Mouse (Mus musculus) layer of hippocampus, postnatal 25 days (tissue): ENCODE measurements around the gene Lsg1. TPM values are rescaled to one million over a fixed set of nuclear protein-coding genes. Genes with fewer than 3 reads are reported as not detected.
A peak's percentile ranks its signal among the peaks of the same experiment; 100 is the strongest.

Experiments
- DNase-seq, 2 experiments: peaks; one replicate each; pipeline ENCODE4 v3.0.0; 2022; ENCODE audit warnings: mixed read lengths in 2 of 2, low spot score in 1 of 2; ENCODE audit errors: extremely low spot score in 1 of 2
- total RNA-seq, 2 experiments: library from RNA; stranded (reverse); gene quantifications; 2 replicates each; pipeline ENCODE4 v1.2.3; 2021

The Lsg1 gene
- total RNA-seq, 2 experiments from 2014 or later = 17.3 to 21.1 TPM

DNA sequence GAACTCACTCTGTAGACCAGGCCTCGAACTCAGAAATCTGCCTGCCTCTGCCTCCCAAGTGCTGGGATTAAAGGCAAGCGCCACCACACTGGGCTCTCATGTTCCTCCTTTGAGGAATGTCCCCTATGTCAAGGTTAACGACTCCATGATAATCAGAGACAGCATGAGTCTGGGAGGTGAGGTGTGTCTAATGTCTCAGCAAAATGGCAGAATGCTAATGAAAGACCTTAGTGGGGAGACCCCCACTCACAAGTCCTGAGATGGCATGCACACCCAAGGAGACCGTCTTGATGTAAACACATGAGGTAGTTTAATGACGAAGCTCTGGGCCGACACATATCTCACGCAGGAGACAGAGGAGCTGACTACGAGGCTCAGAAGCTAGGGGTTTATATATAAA lies 33.3 kb downstream of the Lsg1 start:
- no peak for DNase-seq

DNA sequence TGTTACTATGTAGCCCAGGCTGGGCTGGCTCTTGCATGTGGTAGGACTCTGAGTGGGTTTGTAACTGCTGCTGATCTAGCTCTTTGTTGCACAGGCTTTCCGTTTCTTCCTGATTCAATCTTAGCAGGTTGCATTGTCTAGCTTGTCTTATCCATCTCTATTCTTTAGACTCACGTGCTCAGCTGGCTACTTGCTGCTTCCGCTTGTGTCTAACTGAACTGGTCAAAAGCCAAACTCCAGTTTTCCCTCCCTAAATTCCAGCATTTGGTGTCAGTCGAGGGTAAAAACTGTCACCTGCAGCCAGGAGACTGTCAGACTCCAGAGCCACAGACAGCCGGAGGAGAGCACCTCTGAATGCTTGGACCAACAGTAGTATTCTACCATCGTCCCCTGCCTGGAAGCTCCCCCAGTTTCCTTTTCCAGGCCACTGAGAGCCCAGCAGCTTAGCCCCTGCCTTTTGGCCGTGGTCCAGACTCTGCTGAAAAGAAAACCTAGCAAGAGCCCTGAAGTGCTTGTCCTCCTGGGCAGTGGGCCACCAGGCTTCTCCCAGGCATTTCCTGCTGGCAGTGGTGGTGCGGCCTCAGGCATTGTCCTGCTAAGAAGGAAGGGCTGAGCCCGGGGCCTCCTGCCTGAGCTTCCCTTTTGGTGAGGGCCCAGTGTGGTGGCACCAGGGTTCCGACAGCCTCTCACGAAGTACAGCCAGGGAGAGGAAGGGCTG lies 34.6 kb downstream of the Lsg1 start:
- DNase-seq = peak; percentile 37 to 64

DNA sequence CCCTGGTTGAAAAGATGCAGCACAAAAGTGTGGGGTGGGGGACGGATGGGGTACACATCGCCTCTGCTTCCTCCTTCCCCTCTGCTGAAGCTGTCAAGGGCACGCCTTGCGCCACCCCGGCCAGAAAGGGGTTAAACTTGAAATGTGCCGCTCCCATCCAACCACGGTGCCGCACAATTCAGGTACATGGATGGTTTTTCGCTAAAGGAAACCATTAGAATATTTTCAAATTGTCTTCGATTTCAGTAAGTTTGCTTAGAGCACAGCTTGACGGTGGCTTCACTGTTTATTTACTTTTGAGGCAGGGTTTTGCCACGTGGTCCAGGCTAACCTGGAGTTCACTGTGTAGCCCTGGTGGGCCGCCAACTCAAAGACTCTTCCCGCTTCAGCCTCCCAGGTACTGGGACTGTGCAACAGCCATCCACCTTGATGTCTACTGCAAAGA lies 36.6 kb downstream of the Lsg1 start, which contains the start of gene Tmem44:
Gene Tmem44 (minus strand): TSS at position 95 of the 445 bp plus-strand sequence.
- no peak for DNase-seq

DNA sequence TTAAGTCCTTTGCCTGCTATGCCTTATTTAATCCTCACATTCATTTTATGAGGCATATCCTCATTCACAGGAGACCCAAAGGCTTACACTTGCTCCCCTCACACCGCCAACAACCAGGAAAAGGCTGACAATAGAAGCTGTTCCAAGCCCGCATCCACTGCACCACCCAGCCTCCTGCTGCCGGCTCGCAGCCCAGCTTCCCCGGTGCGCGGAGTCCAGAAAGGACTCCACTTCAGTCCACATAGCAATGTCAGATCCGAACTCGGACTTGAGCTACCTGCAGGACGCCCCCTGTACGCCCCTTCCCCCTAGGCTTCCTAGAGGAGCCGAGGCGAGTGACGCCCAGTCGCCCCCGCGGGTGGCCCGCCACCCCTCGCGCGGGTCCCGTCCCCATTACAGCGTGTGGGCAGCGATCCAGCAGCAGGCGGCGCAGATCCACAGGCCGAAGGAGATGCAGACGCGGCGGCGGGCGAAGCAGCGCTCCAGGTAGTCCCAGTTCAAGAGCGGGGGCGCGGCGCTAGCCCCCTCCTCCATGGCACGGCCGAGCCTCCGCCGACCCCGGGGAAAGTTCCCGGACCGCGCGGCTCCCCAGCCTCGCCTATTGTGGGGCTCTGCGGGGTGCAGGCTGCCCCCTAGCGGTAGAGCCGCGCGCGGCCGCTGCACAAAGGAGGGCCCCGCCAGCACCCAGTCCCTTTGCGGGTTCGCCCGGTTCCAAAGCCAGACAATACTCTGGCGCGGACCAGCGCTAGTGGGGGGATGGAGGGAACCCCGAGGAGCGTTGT lies 37.2 kb downstream of the Lsg1 start:
- peak; percentile 83 to 87 for DNase-seq

DNA sequence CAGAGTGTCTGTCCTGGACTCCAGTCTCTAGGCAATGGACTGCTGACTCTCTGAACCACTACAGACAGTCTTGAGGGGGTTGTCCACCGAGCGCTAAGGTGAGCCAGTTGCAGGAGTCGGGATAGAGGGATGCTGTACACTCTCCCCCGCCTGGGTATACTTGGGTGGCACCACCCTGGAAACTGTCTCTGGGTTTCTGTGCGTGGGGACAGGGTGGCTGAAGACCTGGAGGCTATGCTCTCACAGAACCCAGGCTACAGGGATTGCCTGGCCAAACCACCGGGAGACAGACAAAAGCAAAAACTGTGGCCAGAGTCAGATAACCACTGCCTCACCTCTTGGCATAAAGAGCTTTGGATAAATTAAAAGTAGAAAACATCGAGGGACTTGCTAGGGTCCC lies 37.9 kb downstream of the Lsg1 start:
- DNase-seq = no peak

DNA sequence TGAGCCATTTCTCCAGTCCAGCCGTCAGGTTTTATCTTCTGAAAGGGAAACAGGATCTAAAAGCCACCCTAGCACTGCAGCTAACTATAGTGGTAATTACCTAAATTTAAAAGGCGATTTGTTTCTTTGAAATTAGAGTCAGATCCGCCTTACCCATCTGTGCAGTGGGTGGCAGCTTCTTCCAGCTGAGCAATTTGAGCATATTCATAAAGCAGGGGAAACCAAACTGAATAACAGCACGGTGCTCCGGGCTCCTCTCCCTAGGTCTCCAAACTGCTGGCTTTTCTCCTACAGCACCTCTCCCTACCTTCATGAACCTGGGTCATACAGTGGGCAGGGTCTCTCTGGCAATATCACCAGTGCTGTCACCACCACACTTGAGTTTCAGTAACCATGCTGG lies 39.1 kb downstream of the Lsg1 start:
- DNase-seq = no peak

DNA sequence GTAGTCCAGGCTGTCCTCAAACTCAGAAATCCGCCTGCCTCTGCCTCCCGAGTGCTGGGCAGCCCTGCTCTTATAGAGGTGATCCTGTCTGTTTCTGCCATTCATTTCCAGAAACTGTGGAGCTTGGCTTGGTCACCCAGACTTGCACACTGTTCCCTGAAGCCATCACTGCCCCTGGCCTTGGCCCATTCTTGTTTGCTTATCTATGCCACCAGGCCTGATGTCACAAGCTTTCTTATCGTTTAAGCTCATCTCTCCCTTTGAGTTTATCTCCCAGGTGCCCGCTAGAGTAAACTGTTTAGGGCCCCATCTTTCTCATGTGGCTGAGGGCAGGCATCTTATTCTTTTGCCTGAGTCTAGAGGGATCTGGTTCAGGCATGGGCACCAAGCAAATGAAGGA lies 42.7 kb downstream of the Lsg1 start:
- DNase-seq = no peak

DNA sequence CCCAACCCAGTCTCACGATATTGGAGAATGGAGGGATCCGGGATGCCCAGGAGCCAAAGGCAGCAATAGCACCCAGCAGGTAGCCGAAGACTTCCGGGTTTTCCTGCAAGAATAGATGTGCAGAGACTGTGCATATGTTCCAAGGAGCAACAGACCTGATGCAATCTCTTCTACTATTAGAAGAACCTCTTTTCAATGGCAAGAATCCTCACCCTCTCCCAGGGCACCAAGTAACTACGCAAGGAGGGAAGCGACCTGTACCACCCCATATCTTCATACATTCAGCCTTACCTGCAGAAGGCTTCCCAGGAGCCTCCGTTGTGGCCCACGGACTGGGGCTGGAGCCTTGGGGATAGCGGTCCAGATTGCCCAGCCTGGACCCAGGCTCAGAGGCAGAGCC lies 44.0 kb downstream of the Lsg1 start:
- DNase-seq = no peak

DNA sequence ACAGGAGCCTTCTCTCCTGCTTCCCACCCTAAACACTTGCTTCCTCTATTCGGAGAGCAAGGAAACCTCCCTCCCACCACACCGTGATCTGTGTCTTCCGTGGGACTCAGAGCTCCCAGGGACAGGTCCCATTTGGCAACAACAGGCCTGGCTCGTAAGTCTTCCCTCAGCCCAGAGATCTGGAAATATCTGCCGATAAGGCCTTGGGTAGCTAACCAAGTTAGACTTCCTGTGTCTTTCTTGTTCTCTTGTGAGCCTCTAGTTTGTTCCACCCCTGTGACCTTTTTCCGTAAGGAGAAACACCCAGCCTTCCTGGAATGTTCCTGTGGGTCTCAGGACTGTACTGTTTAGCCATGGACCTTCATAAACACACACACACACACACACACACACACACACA lies 44.6 kb downstream of the Lsg1 start:
- DNase-seq = no peak

DNA sequence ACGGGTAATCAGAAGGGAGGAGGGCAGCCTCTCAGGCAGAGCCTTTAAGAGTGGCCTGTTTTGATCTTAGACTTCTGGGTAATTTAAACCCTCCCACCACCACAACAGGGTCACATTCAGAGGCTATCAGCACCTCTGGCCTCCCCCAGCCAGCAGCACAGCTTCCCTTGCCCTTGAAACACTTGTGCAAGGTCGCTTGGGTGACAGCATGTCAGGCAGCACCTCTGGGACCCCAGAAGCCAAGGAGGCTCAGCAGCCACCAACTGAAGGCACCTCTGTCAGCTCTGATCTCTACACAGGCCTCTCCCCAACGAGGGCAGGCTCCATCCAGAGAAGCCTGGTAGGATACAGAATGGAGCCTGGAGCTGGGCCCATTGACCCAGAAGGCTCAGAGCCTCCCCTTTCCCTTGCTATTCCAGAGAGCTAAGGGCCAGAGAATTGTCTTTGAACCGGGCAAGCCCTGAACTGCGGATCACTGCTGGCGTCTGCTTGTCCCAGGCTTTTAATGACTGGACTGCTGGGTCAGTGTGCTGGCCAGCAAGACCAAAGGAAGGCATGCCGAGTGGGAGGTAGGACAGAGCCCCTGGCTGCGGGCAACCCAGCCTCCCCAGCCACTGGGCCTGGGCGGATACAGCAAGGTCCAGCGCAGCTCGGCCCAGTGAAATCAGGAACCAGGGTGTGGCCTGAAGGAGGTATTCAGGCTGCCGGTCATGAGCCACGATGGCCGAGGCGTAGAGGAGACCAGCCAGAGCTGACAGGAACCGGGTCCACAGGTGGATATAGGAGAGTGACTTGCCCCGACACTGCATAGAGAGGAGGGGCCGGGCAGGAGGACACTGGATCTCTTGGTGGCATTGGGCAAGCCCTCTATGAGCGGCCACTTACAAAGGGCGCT lies 47.0 kb downstream of the Lsg1 start:
- DNase-seq = no peak

DNA sequence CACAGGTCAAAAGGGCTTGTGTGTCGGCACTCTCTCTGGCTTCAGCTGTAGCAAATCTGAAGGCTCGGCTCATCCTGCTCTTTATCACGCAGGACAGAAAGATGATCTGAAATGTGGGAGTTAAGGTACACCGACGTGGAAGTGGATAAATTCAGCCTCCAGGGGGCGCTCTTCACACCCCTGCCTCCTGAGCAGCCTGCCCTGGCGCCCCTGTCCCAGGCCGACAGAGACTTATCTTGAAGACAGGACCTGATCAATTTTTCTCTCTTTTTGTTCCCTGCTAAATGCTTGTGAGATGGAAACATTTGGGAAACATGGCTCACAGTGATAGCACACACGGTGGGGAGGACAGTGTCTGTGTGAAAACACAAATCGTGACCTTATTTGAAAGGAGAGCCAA lies 48.0 kb downstream of the Lsg1 start:
- DNase-seq = peak in 1 of 2 experiments; percentile 62

DNA sequence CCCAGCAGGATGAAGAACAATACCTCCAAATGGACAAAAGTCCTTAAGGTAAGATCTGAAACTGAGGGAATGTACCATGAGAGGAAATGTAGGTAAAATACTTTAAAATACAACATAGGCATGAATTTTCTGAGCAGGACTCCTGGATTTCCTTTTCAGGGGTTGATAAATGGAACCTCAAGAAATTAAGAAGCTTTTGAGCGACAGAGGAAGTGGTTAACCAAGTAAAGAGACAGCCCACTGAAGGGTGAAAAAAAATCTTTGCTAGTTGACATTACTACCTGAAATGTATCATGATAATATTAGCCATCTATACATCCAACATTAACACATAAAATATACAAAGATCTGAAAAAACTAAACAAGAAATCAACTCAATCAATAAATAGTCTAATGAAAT lies 52.3 kb downstream of the Lsg1 start:
- DNase-seq = no peak

DNA sequence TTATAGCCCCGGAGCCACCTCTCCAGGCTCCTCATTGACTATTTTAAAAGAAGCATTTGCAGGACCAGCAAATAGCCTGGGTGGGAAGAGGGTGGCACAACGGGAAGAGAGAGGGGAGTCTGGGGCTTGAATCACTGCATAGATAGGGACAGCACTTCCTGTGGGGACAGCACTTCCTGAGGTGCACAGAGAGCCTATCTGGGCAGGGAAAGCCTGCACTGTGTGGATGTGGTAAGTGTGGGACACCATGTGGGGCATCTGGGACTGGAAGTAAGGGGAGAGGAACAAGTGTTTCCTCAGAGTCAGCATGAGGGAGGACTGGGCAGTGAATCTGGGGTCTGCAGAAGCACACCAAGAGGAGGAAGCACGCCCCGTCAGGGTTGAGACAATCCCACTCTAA lies 53.8 kb downstream of the Lsg1 start:
- DNase-seq = no peak

DNA sequence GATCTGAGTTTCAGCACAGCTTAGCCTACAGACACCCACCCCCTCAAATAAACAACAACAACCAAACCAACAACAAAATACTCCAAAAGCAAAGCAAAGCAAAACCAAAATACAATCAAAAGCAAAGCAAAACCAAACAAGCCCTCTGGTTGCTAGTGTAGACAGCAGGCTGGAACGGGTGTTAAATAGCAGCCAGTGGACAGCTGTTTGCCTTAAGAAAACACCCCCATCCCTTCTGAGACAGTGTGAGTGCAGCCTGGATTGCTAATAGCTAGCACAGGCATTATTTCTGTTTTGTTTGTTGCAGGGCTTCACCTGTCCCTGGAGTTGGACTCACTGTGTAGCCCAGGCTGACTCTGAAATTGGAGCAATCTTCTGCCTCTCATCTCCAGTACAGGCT lies 54.5 kb downstream of the Lsg1 start:
- no peak for DNase-seq

DNA sequence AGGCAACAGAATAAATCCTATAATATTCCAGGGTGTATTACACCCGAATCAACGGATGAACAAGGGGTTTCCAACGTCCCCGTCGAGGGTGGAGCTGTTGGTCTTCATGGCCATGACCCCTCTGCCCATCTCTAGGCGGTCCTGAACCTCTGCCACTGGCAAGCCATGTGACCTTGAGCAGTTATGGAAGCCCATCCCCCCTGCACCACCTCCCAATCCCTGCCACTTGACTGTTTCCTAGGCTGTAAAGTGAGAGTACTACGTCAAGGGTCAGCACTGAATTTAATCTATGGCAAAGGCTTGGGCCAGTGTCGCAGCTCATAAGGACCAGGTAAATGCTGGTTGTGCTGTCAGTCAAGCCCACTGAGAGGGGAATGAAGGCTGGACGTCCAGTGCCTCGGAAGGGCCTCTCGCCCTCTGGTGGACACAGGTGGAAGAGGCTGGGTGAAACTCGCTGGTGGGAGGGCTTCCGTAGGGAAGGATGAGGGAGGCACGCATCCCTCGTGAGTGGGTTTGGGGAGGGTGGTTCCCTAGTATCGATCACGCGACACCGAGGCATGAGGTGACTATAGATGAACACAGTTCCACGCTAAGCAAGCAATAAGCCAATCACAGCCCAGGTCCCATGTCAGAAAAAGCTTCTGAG lies 55.5 kb downstream of the Lsg1 start:
- DNase-seq = peak in 1 of 2 experiments; percentile 61

DNA sequence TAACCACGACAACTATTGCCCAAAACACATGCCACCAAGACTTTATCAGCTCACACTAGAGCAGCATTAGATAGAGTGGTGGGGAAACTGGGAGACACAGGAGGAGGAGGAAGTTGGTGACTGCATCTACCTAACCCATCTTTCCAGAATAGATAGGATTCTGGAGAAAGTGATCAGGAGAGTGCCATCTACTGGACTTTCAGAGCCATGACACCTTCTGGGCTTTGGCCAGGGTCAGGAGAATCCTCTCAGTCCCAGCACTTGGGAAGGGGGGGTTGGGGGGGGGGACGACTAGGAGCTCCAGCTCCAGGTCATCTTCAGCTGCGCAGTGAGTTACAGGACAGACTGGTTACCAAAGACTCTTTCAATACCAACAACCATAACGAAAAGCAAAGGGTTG lies 56.6 kb downstream of the Lsg1 start:
- no peak for DNase-seq

DNA sequence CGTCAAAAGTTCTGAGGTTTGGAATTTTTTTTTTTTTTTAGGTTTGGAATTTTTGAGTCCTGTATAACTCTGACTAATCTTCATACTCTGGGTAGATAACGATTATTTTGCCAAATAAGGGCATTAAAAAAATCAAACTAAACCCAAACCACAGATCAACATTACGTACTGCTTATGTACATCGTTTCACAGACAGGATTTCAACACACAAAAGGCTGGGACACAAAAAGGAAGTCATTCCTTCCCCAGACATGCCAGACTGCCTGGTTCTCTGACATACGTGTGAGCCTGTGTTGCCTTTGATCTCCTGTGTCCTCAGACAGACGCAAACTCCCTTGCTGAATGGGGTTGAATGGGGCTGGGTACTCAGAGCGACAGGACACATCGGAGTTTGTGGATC lies 59.0 kb downstream of the Lsg1 start:
- DNase-seq = no peak

DNA sequence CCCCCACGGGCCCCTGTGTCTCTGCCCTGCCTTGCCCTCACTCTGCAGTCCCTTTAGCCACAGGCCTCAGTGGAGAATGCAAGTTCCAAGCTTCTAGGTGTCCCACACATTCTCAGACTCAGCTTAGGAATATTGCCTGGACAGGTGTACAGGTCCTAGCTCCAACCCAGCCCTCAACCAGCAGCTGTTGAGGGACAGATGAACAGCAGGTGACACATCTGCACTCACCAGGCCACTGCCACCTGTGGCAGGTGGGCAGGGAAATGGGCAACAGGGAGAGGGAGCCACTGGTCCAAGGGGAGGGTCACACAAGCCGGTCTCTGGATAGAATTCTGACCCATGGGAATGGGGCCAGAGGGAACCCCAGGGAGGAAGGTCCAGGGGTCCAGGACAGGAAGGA lies 59.5 kb downstream of the Lsg1 start:
- DNase-seq = no peak

DNA sequence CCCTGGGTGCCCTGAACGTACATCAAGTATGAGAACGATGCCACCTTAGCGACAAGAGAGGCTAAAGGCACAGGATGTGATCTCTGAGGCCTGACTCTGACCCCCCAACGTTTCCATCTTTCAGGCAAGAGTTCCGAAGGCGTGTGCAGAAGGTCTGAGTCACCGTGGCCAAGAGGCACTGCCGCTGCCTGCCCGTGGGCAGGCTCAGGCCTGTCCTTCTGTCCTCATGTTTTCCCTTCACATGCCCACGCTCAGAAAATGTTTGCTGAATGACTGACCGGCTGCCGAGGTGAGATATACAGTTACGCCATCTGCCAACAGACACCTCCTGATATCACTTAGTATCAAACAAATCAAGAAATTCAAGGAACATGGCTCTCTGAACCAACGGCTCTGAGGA lies 61.6 kb downstream of the Lsg1 start:
- no peak for DNase-seq

DNA sequence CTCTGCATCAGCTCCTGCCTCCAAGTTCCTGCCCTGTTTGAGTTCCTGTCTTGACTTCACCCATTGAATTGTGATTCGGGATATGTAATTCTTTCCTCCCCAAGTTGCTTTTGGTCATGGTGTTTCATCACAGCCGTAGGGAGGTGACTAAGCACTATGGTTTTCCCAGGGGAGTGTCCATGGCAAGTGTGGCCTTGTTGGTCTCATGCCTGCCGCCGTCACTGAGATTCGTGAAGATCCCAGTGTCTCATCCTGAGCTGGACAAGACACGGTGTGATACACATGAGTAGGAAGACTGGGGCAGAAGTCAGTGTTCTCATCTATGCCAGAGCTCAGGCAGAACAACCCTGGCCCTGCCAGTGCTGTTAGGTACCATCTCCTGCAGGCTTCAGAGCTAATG lies 62.9 kb downstream of the Lsg1 start:
- no peak for DNase-seq
